Mouse (Mus musculus) thymus, postnatal 36 days (tissue): ENCODE measurements around the gene Rhox3a2.
"Not testable (repeated sequence)": the region's sequence is repeated elsewhere in the genome, so short reads cannot be mapped to it uniquely, and the experiment has no call there.

Source experiments
- DNase-seq, 2 experiments: peaks; one replicate each; pipeline ENCODE4 v3.0.0; 2022; ENCODE audit warnings: mixed read lengths in 2 of 2

Gene Rhox3a2

DNA sequence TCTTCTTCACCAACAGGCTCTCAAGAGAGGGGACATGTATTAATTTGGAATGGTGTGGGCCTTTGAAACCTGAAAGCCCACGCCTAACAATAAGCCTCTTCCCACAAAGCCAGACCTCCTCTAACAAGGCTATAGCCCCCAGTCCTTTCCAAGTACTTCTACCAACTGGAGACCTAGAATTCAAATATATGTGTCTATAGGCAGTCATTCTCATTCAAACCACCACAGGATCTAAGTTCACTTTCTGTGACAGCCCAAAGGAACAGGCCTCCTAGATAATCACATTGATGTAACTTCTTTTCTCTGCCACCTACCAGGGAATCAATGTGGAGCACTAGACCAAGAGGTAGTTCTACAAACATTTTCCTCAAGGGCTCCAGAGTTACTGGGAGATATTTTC, at the start of gene Rhox3a2:
Rhox3a2 (plus strand) TSS at position 301 of the 400 bp plus-strand sequence.
- not testable (repeated sequence) for DNase-seq

DNA sequence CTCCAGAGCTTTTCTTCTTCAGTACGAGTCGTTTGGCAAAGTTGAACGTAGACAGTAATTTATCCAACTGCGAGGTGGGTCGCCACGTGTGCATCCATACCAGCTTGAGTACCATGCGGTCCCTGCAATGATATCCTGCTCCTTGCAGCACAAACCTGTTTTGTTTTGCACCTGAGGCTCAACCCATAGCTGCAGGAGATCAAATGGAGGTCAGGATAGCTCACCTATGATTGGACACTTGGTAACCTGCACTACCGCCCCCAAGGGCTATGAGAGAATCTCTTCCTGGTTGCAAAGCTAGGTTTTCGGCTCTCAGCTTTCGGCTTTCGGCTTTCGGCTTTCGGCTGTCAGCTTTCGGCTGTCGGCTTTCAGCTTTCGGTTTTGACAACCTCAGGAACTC, 10.7 kb downstream of the Rhox3a2 start, which contains the start of gene Rhox4a2:
Rhox4a2 (plus strand) TSS at position 301 of the 400 bp plus-strand sequence.
- DNase-seq: not testable (repeated sequence)

DNA sequence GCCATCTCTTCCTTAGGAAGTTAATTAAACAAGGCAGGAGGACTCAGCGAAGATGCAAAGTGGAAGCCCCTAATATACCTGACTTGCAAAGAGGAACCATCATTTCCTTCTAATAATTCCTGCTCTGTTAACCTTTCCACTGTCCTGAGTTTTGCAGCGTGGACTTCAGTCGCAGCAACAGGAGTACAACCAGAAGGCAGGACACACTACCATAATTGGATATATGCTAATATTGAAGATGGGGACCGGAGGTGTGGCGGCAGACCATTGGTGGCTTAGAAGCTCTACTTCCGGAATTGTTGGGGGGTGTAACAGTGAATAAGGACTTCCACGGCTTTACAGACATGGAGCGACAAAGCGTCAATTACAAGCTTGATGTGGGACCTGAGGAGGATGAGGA, 31.9 kb downstream of the Rhox3a2 start, which contains the start of gene Rhox2b:
Rhox2b (plus strand) TSS at position 301 of the 400 bp plus-strand sequence.
- not testable (repeated sequence) for DNase-seq

DNA sequence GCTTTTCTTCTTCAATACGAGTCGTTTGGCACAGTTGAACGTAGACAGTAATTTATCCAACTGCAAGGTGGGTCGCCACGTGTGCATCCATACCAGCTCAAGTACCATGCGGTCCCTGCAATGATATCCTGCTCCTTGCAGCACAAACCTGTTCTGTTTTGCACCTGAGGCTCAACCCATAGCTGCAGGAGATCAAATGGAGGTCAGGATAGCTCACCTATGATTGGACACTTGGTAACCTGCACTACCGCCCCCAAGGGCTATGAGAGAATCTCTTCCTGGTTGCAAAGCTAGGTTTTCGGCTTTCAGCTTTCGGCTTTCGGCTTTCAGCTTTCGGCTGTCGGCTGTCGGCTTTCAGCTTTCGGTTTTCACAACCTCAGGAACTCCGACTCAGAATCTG, 52.4 kb downstream of the Rhox3a2 start, which contains the start of gene Rhox4b:
Rhox4b (plus strand) TSS at position 301 of the 400 bp plus-strand sequence.
- not testable (repeated sequence) for DNase-seq
